ENCODE assay signal across 8 mouse cellular contexts in genomic region chrX:43428855-43429263, GRCm38 (mm10). TPM values are rescaled to one million over a fixed set of nuclear protein-coding genes. Genes with fewer than 3 reads are reported as not detected.
DNase-seq lines count a peak whose midpoint lies in the region; ATAC-seq and TF ChIP-seq lines count a peak whose summit lies in the region.

TSS of gene Tenm1 (minus strand) at chrX:43429126.

- peak; percentile 34 to 47 for DNase-seq in left cerebral cortex, adult 18-20 months (ENCODE audit: low spot score in 2 of 2)
- no peak for DNase-seq in left cerebral cortex, adult 11 months (ENCODE audit: low spot score)
- DNase-seq in embryo, embryonic 10.5 days (ENCODE audit: low spot score): peak; percentile 28
- DNase-seq in limb, embryonic 14.5 days (ENCODE audit: low spot score): peak; percentile 2
- peak; percentile 34 to 50 for DNase-seq in right cerebral cortex, postnatal 36 days (ENCODE audit: low spot score in 2 of 2)
- DNase-seq in ovary, adult 18-20 months (ENCODE audit: low spot score): no peak
- DNase-seq in gastrocnemius, postnatal 25 days: no peak

- H3K4me2 ChIP-seq in hindbrain, embryonic 13.5 days: peak within 1 kb of the TSS; percentile 61
- peak within 1 kb of the TSS; percentile 61 for H3K4me2 ChIP-seq in limb, embryonic 14.5 days (replicated peaks; ENCODE audit: low read depth, low read length, severe bottlenecking)

- 13% methylated on average over 22 of the region's 22 CpGs for WGBS in hindbrain, embryonic 13.5 days
- WGBS in limb, embryonic 14.5 days: 31% methylated on average over 19 of the region's 22 CpGs

- no peak for TF ChIP-seq POLR2A in limb, embryonic 14.5 days (IDR thresholded peaks at IDR 0.05; ENCODE audit: borderline replicate concordance, extremely low read depth, insufficient read depth, insufficient read length)

- peaks cover 3% of the 10 kb centered on the region; the same call in 1 of the 2 replicates for H3K27me3 ChIP-seq in hindbrain, embryonic 13.5 days
- H3K27me3 ChIP-seq in limb, embryonic 14.5 days (ENCODE audit: control insufficient read depth, insufficient read depth, low read length): 0 out of 2 replicates have a peak, but pooled peaks cover 6% of the 10 kb centered on the region

- H3K9ac ChIP-seq in hindbrain, embryonic 13.5 days: peak within 1 kb of the TSS; percentile 69
- peak within 1 kb of the TSS; percentile 44 for H3K9ac ChIP-seq in limb, embryonic 14.5 days (ENCODE audit: low read depth, low read length, severe bottlenecking)

- no peaks in the 10 kb centered on the region for H3K4me1 ChIP-seq in hindbrain, embryonic 13.5 days (replicated peaks)
- H3K4me1 ChIP-seq in limb, embryonic 14.5 days (ENCODE audit: control insufficient read depth, insufficient read depth, low read length): no peaks in the 10 kb centered on the region

- peak within 1 kb of the TSS; percentile 45 for H3K4me3 ChIP-seq in hindbrain, embryonic 13.5 days
- H3K4me3 ChIP-seq in limb, embryonic 14.5 days (replicated peaks; ENCODE audit: low read length): peak within 1 kb of the TSS; percentile 40

- H3K27ac ChIP-seq in hindbrain, embryonic 13.5 days: peak within 1 kb of the TSS; percentile 82
- no peak within 1 kb of the TSS for H3K27ac ChIP-seq in limb, embryonic 14.5 days (replicated peaks; ENCODE audit: low read depth, low read length)

- H3K9me3 ChIP-seq in hindbrain, embryonic 13.5 days: no peaks in the 10 kb centered on the region
- no peaks in the 10 kb centered on the region for H3K9me3 ChIP-seq in limb, embryonic 14.5 days (ENCODE audit: control insufficient read depth, low read length)

- peak; percentile 75 for ATAC-seq in hindbrain, embryonic 13.5 days (ENCODE audit: low FRiP score)
- peak; percentile 44; the same call in 1 of the 2 replicates for ATAC-seq in limb, embryonic 14.5 days (ENCODE audit: low FRiP score, low read depth)

- no peaks in the 10 kb centered on the region for H3K36me3 ChIP-seq in hindbrain, embryonic 13.5 days
- H3K36me3 ChIP-seq in limb, embryonic 14.5 days (ENCODE audit: control insufficient read depth, insufficient read depth, low read length): no peaks in the 10 kb centered on the region

RNA-seq across cellular contexts. Expression of gene Tenm1, which starts in this region (rescaled TPM):
- total RNA-seq in left cerebral cortex, adult 18-20 months (2021): 10 to 100 TPM; 40.6 to 40.7 TPM
- 19.0 and 21.5 TPM in 2 replicates for polyA plus RNA-seq in hindbrain, embryonic 13.5 days (2015; fragmentation: Nextera tagmentation; extraction: Ambion mirVana)
- polyA plus RNA-seq in limb, embryonic 14.5 days (2012; rRNA removed): 3.2 and 6.1 TPM in 2 replicates
- 5.0 and 6.1 TPM in 2 replicates for polyA plus RNA-seq in limb, embryonic 14.5 days (2014; fragmentation: Nextera tagmentation; extraction: Ambion mirVana)
- total RNA-seq in gastrocnemius, postnatal 25 days (2021): under 1 TPM in 1 of 2 experiments, not detected in 1; 0.08 TPM

Comparison
In these comparisons a context has a peak if more than half of its experiments do, and no peak if none do; other contexts are left out.
1. RNA of gene Tenm1 (total RNA-seq): 40.6 to 40.7 TPM in left cerebral cortex, adult 18-20 months; 0.08 TPM in gastrocnemius, postnatal 25 days; every median in the first group is over 10 times any median in the second.
2. DNase-seq: peak in left cerebral cortex, adult 18-20 months (2 of 2), embryo, embryonic 10.5 days (single experiment), limb, embryonic 14.5 days (single experiment) and right cerebral cortex, postnatal 36 days (2 of 2); none in left cerebral cortex, adult 11 months (single experiment), ovary, adult 18-20 months (single experiment) and gastrocnemius, postnatal 25 days (single experiment).